Mouse (Mus musculus) C2C12 (cell line): Measurements from ENCODE around the gene Ccl24. TPM values are rescaled to one million over a fixed set of nuclear protein-coding genes. Genes with fewer than 3 reads are reported as not detected.

Experiments used
- H3K27me3 ChIP-seq: one replicate; pipeline ENCODE4 v1.6.1; 2011; ENCODE audit not compliant: control insufficient read depth, insufficient read depth, insufficient read length
- H3K36me3 ChIP-seq: one replicate; pipeline ENCODE4 v1.6.1; 2011; ENCODE audit not compliant: control insufficient read depth, insufficient read depth
- H3K4me3 ChIP-seq: one replicate; pipeline ENCODE4 v1.5.1; 2011; ENCODE audit warnings: mild to moderate bottlenecking, control low read depth; ENCODE audit not compliant: poor library complexity, insufficient read depth, severe bottlenecking
- H3K79me2 ChIP-seq: one replicate; pipeline ENCODE4 v1.6.1; 2011; ENCODE audit not compliant: control insufficient read depth, insufficient read depth
- H3K79me3 ChIP-seq: one replicate; pipeline ENCODE4 v1.6.1; 2011; ENCODE audit warnings: low read depth, control low read depth
- H3ac ChIP-seq: one replicate; pipeline ENCODE3; 2011; ENCODE audit warnings: low read depth; ENCODE audit not compliant: control insufficient read depth, insufficient read length
- CEBPB ChIP-seq: IDR thresholded peaks from one replicate; pipeline ENCODE4 v1.6.1; 2011; ENCODE audit warnings: low read depth, mild to moderate bottlenecking, control low read depth, moderate library complexity
- CTCF ChIP-seq: IDR thresholded peaks from one replicate; pipeline ENCODE4 v1.5.1; 2011; ENCODE audit not compliant: control insufficient read depth, insufficient read depth, insufficient read length
- FOSL1 ChIP-seq: IDR thresholded peaks from one replicate; pipeline ENCODE4 v1.8.0; 2011; ENCODE audit warnings: mild to moderate bottlenecking, low read length; ENCODE audit not compliant: poor library complexity, insufficient read depth, severe bottlenecking
- MAX ChIP-seq: IDR thresholded peaks from one replicate; pipeline ENCODE4 v1.6.1; 2011; ENCODE audit warnings: mild to moderate bottlenecking, control low read depth
- MYOD1 ChIP-seq: IDR thresholded peaks from one replicate; pipeline ENCODE4 v1.6.1; 2011; ENCODE audit warnings: low read depth; ENCODE audit not compliant: control insufficient read depth, insufficient read length
- MYOG ChIP-seq: IDR thresholded peaks from one replicate; pipeline ENCODE4 v1.6.1; 2011; ENCODE audit not compliant: control insufficient read depth, insufficient read length; ENCODE audit errors: extremely low read depth
- USF1 ChIP-seq: IDR thresholded peaks from one replicate; pipeline ENCODE4 v1.6.1; 2011; ENCODE audit warnings: low read depth, mild to moderate bottlenecking, control low read depth, moderate library complexity
- polyA plus RNA-seq: library from polyadenylated mRNA; unstranded; fragments of >200 nt; fragmentation: generic; extraction: Trizol; gene quantifications from one replicate; pipeline ENCODE4 v1.2.1, GENCODE M21; 2012; ENCODE audit warnings: missing spikeins

The Ccl24 gene
- polyA plus RNA-seq, 1 experiment, result not detected

- Histone ChIP-seq H3K4me3 (no peak overlapping the region), H3K79me3 (no peaks in the 10 kb centered on the region), H3K27me3 (no peaks in the 10 kb centered on the region), H3K79me2 (no peaks in the 10 kb centered on the region), H3ac (no peak overlapping the region), H3K36me3 (no peaks in the 10 kb centered on the region)
- TF ChIP-seq FOSL1, result no peak
- no peak for TF ChIP-seq USF1
Measured at GRCm38 (mm10) chr5:135589996-135590784, 17.3 kb upstream of the Ccl24 start.

- no peak for TF ChIP-seq USF1
- TF ChIP-seq FOSL1, result no peak
- no peak for TF ChIP-seq CTCF
- peak; percentile 63 for TF ChIP-seq MYOD1
- TF ChIP-seq MAX, result no peak
- no peak for TF ChIP-seq MYOG
- no peaks in the 10 kb centered on the region for H3K79me3 ChIP-seq
- H3K36me3 ChIP-seq, result no peaks in the 10 kb centered on the region
- H3ac ChIP-seq, result no peak overlapping the region
- H3K27me3 ChIP-seq, result no peaks in the 10 kb centered on the region
- H3K4me3 ChIP-seq, result no peak overlapping the region
- no peaks in the 10 kb centered on the region for H3K79me2 ChIP-seq
Measured at GRCm38 (mm10) chr5:135587764-135588163, 14.9 kb upstream of the Ccl24 start.

- H3ac ChIP-seq, result no peak overlapping the region
- TF ChIP-seq MYOD1, result no peak
- TF ChIP-seq CTCF, result no peak
- TF ChIP-seq USF1, result no peak
- TF ChIP-seq FOSL1, result no peak
- no peak for TF ChIP-seq MYOG
- TF ChIP-seq MAX, result no peak
- no peak for TF ChIP-seq CEBPB
- H3K36me3 ChIP-seq, result no peaks in the 10 kb centered on the region
- H3K79me3 ChIP-seq, result no peaks in the 10 kb centered on the region
- H3K27me3 ChIP-seq, result no peaks in the 10 kb centered on the region
- H3K4me3 ChIP-seq, result no peak overlapping the region
- no peaks in the 10 kb centered on the region for H3K79me2 ChIP-seq
Measured at GRCm38 (mm10) chr5:135585691-135586090, 12.8 kb upstream of the Ccl24 start.

GRCm38 (mm10) chr5:135582330-135582729 lies 9.5 kb upstream of the Ccl24 start:
- Histone ChIP-seq H3K36me3 (no peaks in the 10 kb centered on the region), H3K79me3 (no peaks in the 10 kb centered on the region), H3ac (no peak overlapping the region), H3K79me2 (no peaks in the 10 kb centered on the region), H3K27me3 (no peaks in the 10 kb centered on the region), H3K4me3 (no peak overlapping the region)
- TF ChIP-seq MAX, result no peak
- TF ChIP-seq USF1, result no peak
- TF ChIP-seq CTCF, result no peak
- no peak for TF ChIP-seq MYOG
- no peak for TF ChIP-seq FOSL1
- no peak for TF ChIP-seq CEBPB
- no peak for TF ChIP-seq MYOD1

GRCm38 (mm10) chr5:135579331-135579751 lies 6.5 kb upstream of the Ccl24 start:
- Histone ChIP-seq H3ac (no peak overlapping the region), H3K36me3 (no peaks in the 10 kb centered on the region), H3K79me3 (no peaks in the 10 kb centered on the region), H3K79me2 (no peaks in the 10 kb centered on the region), H3K4me3 (no peak overlapping the region), H3K27me3 (no peaks in the 10 kb centered on the region)
- TF ChIP-seq USF1 (no peak), MAX (no peak), CEBPB (no peak), MYOD1 (no peak), CTCF (no peak), MYOG (no peak), FOSL1 (no peak)

GRCm38 (mm10) chr5:135576055-135576454 lies 3.2 kb upstream of the Ccl24 start:
- TF ChIP-seq MYOG (no peak), MYOD1 (no peak), FOSL1 (no peak), USF1 (no peak), CEBPB (no peak), CTCF (no peak), MAX (no peak)
- Histone ChIP-seq H3K79me3 (no peaks in the 10 kb centered on the region), H3K4me3 (no peak overlapping the region), H3K79me2 (no peaks in the 10 kb centered on the region), H3ac (no peak overlapping the region), H3K36me3 (no peaks in the 10 kb centered on the region), H3K27me3 (no peaks in the 10 kb centered on the region)
